Mouse (Mus musculus) spleen, adult 18-20 months (tissue): Measurements from ENCODE around the gene Greb1.
"Not testable (repeated sequence)": the region's sequence is repeated elsewhere in the genome, so short reads cannot be mapped to it uniquely, and the experiment has no call there.

Experiments
- DNase-seq, 2 experiments: peaks; one replicate each; pipeline ENCODE4 v3.0.0; 2022; ENCODE audit warnings: mixed read lengths in 2 of 2

Greb1 gene

DNA sequence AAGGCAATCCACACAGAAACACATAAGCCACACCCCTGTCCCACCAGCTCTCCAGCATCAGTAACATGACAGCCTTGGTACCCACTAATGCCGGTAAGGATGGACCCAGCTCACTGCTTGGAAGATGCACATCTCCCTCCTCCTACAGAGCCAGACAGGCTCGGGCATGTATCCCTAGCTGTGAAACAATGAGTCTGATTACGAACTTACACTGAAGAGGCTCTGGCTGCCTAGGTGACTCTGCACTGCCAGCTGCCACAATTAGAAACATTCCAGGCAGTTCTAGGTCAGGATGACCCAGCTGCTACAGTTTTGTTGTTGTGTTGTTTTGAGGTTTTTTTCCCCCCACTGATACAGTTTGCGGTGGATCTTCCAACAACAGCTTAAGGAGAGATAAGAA, 40.4 kb downstream of the Greb1 start:
- no peak for DNase-seq

DNA sequence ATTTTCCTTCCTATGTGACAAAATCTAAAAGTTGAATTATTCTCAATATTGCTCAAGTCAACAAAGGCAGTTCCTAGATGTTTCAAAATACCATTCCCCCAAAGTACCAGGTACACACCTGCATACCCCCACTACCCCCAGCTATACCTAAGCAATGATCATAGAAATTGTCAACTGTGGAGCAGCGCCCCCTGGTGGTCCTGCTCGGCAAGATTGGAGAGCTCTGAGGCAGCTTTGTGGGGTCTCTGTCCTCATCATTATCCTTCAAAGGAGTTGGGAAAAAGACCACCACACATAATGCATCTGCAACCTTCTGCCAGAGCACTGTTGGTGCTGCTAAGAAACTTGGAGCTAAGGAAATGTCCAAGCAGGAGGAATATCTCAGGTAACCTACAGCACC, 46.4 kb downstream of the Greb1 start:
- peak in 1 of 2 experiments; percentile 63 for DNase-seq

DNA sequence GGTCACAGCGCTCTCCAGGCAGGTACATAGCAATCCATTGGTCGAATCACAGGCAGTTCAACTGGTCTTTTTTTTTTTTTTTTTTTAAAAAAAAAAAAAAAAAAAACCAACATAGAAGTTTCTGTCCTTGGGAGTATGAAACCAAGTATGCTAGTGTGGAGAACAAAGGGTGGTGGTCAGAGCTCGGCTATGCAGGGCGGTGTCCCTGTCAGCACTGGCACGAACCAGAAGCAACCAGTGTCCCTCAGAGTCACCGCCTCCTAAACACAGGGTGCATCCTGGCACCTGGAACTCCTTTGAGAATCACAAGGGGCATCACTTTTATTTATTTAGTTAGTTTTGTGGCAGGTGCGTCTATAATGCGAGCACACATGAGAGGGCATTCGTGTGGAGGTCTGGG, 47.1 kb downstream of the Greb1 start:
- no peak for DNase-seq

DNA sequence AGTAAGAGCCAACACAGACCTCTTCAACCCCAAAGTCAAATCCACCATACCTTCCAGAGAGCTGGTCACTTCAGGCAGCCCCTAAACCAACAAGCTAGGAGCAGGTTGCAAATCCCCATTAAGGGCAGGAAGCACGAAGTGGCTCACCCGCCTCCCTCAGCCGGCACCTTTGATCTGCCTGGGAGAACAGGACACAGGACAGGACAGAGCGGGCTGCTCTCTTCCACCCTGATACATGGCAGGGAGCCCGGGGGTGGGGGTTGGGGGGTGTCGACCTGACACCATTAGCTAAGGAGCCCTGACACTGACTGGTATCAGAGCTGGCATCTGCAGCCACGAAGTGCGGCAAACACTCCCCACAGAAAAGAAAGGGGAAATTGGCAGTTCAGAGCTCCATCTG, 47.6 kb downstream of the Greb1 start:
- DNase-seq = no peak

DNA sequence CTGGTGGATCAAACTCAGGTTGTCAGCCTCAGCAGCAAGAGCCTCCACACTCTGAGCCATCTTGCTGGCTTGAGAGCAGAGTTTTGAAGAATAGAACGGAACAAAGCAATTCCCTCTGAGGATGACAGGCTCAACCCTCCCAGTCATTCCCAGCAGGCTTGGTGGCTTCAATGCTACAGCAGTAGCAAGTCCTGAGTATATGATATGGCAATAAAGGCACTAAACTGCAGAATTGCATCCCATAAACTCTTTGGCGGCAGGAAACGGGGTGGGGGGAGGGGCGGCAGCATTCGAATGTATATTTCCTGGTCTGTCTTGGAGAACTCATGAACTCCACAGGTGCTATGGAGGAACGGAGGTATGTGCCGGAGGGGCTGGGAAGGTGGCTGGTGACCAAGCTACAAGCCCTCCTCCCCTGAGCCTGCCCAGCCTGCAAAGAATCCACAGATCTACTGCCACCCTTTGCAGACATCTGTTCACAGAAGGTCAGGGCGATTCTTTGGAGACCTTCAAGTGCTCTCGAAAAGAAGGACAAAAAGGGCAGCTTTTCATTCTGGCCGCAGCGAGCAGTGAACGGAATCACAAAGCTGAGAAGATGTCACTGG, 48.3 kb downstream of the Greb1 start:
- no peak for DNase-seq

DNA sequence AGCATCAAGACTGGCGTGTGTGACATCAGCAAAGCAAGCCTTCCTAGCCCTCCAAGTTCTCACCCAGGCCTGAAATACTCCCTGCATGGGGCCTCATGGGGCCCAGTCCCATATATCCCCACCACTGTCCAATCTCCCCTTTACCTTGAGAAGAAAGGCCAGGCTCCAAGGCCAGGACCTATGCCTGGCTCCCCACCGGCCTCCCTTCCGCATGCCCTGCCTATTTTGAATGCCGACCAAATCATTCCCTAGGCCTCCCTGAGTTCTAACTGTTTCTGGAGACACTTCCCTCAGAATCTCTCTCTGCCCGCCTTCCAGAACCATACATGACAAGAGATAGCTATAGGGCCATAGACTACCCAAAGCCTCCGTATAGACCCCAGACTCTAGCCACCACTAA, 49.1 kb downstream of the Greb1 start:
- no peak for DNase-seq

DNA sequence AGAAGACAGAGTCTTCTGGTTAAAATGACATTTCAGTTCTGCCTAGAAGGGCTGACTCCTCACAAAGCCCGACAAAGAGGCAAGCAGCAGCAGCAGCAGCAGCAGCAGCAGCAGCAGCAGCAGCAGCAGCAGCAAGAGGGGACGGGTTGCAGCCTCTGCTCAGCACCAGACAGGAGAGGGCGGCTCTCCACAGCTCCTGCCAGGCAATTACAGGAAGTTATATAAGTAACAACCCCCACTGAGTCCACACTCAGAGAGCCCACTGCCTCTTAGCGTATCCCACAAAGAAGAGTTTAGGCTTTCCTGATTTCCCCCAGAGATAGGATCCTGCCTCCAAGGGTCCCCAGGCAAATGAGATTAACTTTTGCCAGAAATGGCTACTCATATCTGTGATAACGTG, 60.6 kb downstream of the Greb1 start:
- no peak for DNase-seq

DNA sequence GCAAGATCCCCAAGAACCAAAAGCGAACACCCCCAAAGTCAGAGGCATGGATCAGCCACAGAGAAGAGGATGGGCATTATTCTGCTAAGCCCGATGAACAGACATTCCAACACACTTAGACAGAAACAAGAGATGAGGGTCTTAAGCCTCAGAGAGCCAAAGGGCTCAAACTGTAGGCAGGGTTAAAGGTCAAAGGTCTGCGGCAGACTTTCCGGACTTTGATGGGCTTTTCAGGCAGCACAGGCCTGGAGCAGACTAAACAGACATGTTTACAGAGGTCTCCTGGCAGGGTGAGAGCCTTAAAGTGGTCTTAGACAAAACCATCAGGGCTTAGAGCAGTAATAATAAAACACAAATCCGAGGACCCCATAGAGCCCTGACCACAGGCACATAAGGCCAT, 63.4 kb downstream of the Greb1 start:
- no peak for DNase-seq

DNA sequence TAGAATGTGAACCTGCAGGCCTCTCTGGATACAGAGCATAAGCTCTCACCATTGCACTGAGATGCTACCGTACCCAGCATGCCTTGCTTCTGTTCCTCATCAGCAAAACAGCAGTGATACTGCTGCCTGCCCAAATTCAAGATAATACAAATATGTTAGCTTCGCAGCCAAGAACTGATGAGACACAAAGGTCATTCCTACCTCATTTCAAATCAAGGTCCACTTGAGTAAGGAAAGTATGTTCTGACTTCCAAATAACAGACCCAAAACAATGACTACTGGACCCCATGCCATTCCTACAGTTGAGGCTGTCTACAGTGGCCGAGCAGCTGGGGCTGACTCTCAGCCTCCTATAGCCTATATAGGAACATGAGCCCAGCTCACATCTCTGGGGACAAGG, 66.0 kb downstream of the Greb1 start:
- DNase-seq = no peak

DNA sequence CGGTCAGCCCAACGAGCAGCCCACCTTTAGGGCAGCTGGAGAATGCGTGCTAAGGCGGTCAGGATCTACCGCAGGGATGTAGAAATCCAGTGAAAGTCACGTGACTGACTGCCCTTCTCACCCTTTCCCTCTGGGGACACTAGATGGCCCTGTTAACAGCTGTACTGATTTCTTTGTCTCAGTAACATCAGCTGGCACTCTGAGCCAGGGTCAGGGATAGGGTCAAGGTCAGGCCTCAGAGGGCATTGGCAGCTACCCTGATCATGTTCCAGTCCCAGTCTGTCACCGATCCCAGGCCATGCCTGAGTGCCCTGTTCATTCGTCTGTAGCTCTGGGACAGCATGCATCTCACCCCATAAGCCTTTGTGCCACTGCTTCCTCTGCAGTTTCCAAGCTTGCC, 66.7 kb downstream of the Greb1 start:
- DNase-seq = no peak

DNA sequence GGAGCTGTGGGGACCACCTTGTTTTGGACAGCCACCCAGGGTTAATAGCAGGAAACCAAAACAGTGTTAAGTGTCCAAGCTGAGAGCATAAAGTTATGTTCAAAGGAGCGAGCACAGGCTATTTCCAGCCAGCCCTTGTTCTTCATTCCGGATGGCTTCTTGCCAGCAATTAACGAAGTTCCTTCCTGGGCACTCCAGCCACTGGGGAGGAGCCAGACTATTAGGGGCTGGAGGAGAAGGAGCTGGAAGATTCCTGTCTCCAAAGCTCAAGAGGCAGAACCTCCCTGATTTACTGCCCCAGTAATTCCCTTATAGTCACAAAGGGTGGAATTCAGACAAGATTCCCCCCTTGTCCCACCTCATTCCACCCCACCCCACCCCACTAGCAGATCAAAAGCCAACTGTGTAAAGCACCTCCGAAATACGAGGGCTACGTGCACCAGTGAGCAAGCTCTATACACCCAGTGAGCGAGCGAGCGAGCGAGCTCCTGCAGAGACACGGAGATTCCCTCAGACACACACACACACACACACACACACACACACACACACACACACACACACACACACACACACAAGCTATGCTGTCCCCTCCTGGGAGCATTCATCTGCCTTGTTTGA, 69.5 kb downstream of the Greb1 start:
- no peak for DNase-seq

DNA sequence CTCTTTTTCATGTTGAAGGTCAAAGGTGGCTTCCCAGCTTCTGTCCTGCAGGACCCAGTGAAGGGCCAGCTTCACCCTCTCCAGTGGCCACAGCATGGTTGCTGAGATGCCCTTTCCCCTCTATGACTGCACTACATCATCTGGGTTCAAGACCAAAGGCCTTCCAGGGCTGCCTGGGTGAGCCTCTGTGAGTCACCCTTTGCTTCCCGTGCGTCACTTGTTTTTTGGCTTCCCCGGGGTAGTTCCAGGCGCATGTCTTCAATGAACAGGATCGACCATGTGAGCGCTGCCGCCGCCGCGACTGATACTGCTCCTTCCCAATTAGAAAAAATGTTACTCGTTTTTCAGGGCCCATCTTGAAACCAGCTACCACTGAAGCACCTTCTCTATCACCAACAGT, 70.5 kb downstream of the Greb1 start:
- no peak for DNase-seq

DNA sequence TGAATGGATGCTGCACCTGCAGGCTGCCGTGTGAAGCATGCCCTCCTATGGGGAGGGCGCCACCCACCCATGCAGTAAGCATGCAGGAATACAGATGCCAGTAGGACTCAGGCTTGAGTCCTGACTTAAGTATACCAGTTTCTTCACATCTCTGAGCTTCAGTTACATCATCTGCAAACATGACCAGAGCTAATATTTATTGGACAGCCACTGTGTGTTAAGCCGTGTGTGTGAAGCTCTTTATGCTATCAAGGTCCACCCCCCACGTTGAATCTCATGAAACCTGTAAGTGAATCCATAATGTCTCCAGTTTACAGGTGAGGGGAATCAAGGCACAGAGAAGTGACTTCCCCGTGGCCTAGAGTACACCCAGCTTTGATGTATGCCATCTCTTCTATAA, 72.5 kb downstream of the Greb1 start:
- DNase-seq = no peak

DNA sequence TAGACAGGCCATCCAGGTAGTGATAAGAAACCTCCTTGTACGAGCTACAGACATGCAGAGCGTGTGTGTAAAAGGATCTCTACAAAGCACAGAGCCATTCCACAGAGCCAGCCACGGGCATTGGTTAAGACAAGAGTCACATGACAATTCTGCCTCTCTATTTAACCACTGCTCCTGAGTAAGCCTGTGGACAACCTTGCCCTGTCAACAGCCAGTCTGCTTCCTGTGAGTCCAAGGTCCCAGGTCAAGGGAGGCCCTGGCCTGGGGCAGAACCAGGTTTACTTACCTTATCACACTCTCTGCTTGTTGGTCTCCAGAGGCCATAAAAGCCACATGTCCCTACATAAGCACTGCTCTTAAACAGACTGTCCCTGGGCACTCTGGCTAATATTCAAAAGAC, 74.5 kb downstream of the Greb1 start:
- no peak for DNase-seq

DNA sequence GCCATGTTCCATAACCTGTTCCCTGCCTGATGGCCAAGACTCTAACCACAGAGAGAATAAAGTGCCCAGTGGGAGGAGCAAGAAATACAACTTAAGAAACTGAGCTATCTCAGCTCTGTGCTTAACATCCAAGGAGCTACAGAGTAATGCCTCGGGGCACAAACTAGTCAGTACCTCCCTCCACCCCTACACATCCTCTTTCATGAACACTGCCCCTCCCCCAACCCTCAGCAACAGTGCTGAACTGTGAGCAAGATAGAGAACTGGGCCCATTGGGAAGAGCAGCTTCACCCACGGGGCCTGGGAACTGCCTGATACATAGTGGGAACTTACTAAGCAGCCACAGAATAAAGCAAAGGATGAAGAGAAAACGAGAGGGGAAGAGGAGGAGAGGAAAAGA, 77.1 kb downstream of the Greb1 start:
- DNase-seq = no peak

DNA sequence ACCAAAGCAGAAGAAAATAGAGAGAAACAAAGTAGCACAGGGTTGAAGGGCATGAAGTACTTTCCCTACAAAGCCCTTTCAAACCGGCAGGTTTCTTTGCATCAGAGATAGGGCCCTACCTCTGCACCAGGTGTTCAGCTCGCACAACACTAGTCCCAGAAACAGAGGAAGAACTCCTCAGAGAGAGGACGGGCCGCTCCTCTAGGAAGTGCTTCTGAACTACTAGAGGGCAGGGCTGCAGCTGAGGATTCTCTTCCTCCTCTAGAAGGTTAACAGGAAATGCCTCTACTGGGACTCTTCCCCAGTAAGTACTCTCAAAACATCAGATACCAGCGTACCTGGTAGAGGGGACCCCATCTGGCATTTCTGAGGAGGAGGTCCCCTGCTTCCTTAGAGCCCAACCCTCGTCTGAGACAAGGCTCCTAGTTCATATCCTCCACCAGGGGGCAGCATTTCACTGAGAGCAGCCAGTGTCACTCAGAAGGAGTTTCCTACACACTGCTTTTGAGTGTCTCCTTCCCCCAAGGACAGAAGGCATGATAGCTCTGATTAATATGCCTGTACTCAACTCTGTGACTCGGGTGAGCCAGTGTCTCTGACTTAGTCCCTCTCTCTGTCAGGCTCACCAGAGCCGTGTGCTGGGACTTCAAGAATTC, 81.9 kb downstream of the Greb1 start:
- DNase-seq = peak in 1 of 2 experiments; percentile 26

DNA sequence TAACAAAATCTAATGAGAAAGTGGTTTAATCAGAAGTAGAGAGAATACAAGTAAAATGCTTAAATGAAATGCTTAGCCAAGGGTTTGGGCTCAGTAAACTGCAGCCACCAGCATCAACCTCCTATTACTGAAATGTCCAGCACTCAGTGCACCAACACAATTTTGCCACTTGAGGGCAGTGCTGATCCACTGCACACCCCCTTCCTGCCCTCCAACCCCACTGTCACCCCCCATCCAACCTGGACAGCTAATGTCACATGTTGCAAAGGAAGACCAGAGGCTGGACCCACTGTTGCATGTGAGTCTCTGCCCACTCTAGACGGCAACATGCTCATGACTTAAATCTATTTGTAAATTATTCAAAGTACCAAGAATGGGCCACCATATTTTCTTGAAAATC, 83.0 kb downstream of the Greb1 start:
- DNase-seq = peak in 1 of 2 experiments; percentile 24

DNA sequence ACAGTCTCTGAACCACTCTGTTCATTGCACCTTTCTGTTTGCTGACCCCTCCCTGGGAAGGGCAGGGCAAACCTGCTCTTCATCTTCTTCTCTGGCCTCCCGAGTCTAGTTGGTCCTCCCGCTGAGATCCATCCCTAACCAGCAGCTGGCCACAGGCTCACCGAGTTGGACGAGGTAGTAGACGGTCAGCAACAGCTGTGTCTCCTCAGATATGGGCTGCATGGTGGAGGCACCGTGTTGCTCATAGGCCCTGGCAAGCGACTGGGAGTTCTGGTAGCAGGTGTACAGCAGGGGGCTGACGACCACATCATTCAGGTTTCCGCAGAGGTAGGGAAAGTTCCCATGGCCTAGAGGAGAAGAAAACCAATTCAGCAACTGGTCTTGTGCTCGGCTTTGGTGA, 86.1 kb downstream of the Greb1 start:
- DNase-seq = no peak

DNA sequence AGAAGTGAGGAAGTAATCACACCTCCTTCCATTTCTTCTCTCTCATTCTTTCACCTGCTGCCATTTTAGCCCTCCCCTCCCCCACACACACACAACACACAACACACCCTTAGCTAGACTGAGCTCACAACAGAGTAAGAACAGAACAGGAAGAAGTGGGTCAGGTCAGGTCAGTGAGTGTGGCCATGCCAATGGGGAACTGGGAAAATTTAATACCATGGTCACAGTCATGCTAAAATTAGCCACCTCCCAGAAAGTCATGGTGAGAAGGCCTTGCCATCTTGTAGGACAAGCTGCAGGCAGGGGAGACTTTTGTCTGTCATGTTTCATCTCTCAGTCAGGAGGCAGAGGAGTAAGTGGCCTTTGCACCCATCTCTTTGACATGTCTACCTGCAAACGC, 102.0 kb downstream of the Greb1 start:
- no peak for DNase-seq

DNA sequence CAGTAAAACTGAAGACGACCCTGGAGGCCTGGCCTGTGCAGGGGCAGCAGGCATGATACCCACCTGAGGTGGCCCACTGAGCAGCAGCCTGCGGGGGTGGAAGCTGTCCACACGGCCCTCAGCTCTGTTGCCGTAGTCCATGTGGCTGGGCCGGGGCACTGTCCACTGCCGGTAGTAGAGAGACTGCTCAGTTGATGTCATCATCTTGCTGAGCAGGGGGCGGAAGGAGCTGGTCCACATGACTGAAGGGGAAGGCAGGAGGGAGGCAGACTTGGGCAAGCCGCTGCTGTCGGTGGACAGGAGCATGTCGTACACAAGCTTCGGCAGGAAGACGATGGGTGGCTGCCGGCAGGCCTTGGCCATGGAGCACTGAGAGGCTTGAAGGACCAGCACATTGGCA, 104.5 kb downstream of the Greb1 start:
- no peak for DNase-seq

DNA sequence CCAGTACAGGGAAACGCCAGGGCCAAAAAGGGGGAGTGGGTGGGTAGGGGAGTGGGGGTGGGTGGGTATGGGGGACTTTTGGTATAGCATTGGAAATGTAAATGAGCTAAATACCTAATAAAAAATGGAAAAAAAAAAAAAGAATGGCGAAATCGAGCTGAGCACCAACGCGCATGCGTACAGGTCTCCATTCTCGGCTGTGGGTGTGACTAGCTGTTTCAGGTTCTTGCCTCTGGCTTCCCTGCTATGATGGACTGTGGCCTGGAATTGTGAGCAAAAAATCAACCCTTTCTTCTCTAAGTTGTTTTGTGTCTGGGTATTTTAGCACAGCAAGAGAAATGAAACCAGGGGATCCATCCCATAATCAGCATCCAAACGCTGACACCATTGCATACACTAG, 105.4 kb downstream of the Greb1 start:
- not testable (repeated sequence) for DNase-seq

DNA sequence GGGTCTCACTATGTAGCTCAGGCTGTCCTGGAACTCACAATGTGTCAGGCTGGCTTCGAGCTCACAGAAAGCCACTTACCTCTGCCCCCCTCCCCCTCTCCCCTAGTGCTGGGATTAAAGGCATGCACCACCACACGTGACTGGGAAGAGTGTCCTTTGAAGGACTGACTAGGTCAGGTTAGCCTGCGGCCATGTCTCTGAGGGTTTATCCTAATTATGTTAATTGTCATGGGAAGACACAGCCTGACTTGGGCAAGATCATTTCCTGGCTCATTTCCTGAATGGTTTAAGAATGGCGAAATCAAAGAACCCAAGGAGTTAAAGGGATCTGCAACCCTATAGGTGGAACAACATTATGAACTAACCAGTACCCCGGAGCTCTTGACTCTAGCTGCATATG, 105.9 kb downstream of the Greb1 start:
- DNase-seq = no peak

DNA sequence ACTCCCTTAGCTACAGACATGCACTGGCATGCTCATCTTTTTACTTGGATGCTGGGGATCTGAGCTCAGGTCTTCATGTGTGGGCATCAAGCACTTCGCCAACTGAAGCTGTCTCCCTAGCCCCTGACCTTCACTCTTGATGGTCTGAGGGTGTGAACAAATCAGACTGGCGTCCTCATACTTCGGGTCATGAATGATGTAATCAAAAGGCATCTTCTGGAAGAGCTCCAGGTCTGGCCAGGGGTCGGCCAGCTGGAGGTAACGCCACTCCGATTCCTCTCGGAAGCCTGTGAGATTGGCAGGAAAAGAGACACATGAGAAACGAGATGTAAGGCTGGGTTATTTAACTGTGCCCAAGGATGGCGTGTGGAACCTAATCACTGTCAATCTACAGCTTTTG, 110.1 kb downstream of the Greb1 start:
- DNase-seq = no peak

DNA sequence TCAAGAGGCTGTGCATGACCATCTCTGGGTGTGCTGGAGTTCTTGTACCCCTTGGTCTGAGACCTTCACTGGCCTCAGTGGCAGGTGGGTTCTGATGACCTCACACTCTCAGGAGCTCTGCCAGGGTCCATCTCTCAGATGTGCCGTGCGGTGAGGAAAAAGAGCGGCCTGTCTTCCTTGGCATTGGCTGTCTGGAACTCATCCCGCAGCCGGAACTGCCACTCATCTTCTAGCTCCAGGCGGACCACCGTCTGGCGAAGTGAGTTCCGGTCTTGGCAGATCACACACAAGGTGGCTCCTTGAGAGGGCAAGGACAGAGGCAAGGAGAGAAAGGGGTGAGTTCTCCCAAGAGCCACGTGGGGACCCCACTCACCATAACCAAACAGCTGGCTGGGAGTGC, 128.4 kb downstream of the Greb1 start:
- DNase-seq = no peak

DNA sequence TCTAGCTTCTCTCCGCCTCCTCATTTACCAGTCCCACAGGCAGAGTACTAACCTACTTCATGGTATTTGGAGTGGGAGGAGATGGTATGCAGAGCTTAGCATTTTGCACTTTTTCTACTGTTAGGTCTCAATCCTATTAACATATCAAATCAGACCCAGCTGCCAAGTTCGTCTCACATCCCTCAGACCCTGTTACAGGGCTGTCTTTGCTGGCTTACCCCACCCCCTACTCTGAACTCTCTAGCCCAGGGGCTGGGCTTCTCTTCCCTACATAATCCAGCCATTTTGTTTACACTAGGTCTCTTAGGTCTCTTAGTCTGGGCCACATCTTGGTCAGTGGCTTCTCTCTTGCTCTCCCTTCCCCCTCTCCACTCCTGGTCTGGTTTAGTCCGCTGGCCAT, 131.5 kb downstream of the Greb1 start:
- no peak for DNase-seq
